Mouse (Mus musculus) heart, embryonic 16.5 days (tissue): Measurements from ENCODE around the gene Taf1. TPM values are rescaled to one million over a fixed set of nuclear protein-coding genes. Genes with fewer than 3 reads are reported as not detected.
"Not testable (repeated sequence)": the region's sequence is repeated elsewhere in the genome, so short reads cannot be mapped to it uniquely, and the experiment has no call there.

Experiments used
- ATAC-seq: fragments of 200-750 bp; cut with Nextera tagmentation; replicated peaks from 2 replicates; pipeline ENCODE4 v1.8.0; 2017; ENCODE audit warnings: moderate number of reproducible peaks; ENCODE audit not compliant: insufficient read depth, low FRiP score; ENCODE audit errors: extremely low read depth
- H3K27ac ChIP-seq: fragments of 300-500 bp; sonication (generic); 2 replicates; pipeline ENCODE4 v1.5.1; 2014; ENCODE audit warnings: mild to moderate bottlenecking, low read length, control low read depth, moderate library complexity
- H3K27me3 ChIP-seq: fragments of 300-500 bp; sonication (generic); 2 replicates; pipeline ENCODE4 v1.6.1; 2014; ENCODE audit warnings: low read length, mixed read lengths; ENCODE audit not compliant: control insufficient read depth, insufficient read depth
- H3K36me3 ChIP-seq: fragments of 300-500 bp; sonication (generic); 2 replicates; pipeline ENCODE4 v1.6.1; 2014; ENCODE audit not compliant: control insufficient read depth, insufficient read depth
- H3K4me1 ChIP-seq: fragments of 300-500 bp; sonication (generic); 2 replicates; pipeline ENCODE4 v1.6.1; 2014; ENCODE audit warnings: low read length, mixed read lengths; ENCODE audit not compliant: control insufficient read depth, insufficient read depth
- H3K4me2 ChIP-seq: fragments of 300-500 bp; sonication (generic); 2 replicates; pipeline ENCODE4 v1.6.1; 2014; ENCODE audit warnings: low read depth, mild to moderate bottlenecking, control low read depth, low read length
- H3K4me3 ChIP-seq: fragments of 300-500 bp; sonication (generic); 2 replicates; pipeline ENCODE4 v1.5.1; 2014; ENCODE audit warnings: mild to moderate bottlenecking, control low read depth, low read length
- H3K9ac ChIP-seq: fragments of 300-500 bp; sonication (generic); 2 replicates; pipeline ENCODE4 v1.6.1; 2014; ENCODE audit warnings: low read length, control low read depth
- H3K9me3 ChIP-seq: fragments of 300-500 bp; sonication (generic); replicated peaks from 2 replicates; pipeline ENCODE4 v1.6.1; 2016; ENCODE audit warnings: low read length; ENCODE audit not compliant: control insufficient read depth
- WGBS: fragments of 180-500 bp; shearing (Covaris S2); extraction: QIAGEN DNeasy Blood & Tissue Kit; methylation state at CpG from one replicate; pipeline ENCODE4 v1.1.7; 2014; 5-methylcytosine and 5-hydroxymethylcytosine counted together
- polyA plus RNA-seq: library from polyadenylated mRNA; unstranded; fragments of >200 nt; fragmentation: Nextera tagmentation; extraction: Ambion mirVana; gene quantifications from 2 replicates; pipeline ENCODE4 v1.2.1, GENCODE M21; 2015

Taf1 gene
- 6.2 and 8.0 TPM in 2 replicates for polyA plus RNA-seq

DNA sequence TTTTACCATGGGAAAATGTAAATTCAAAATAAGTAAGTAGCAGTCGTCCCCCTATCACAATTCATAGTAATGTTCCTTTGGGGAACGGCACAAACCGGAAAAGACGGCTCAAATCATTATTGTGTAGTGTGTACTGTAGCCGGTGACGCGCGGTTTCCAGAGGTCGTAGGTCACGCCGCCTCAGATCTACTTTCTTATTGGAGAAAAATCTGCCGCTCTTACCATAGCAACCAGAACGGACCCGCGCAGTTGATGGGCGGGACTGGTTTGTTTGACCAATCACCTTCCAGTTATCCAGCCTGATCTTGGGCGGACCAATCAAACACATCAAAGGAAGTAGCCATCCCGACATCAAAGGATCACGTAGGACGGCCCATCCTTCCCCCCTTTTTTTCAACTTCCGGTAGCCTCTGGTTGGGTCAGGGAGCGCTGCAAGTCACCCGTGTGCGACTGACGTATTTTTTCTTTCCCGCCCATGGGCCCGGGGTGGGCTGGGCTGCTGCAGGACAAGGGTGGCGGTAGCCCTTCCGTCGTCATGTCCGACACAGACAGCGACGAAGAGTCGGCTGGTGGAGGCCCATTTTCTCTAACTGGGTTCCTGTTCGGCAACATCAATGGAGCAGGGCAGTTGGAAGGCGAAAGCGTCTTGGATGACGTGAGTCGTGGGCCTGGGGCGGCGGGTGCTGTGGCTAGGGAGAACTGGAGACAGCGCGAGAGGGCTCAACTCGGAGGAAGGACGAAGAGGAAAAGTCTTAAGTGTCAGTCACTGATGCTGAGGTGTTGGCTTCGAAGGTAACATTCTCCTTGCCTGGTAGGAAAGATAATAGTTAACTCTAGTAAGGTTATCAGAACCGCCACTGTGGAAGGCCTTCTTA, at the start of gene Taf1:
Taf1 (plus strand) TSS at position 388 of the 875 bp plus-strand sequence.
- H3K27me3 ChIP-seq: no peaks in the 10 kb centered on the region
- H3K9ac ChIP-seq: peak within 1 kb of the TSS; percentile 79
- H3K27ac ChIP-seq: peak within 1 kb of the TSS; percentile 62
- H3K4me2 ChIP-seq: peak within 1 kb of the TSS; percentile 68
- peaks cover 3% of the 10 kb centered on the region; the same call in 1 of the 2 replicates for H3K4me1 ChIP-seq
- peak within 1 kb of the TSS; percentile 73 for H3K4me3 ChIP-seq
- WGBS: 12% methylated on average over 47 of the region's 47 CpGs
- H3K9me3 ChIP-seq: no peaks in the 10 kb centered on the region
- no peaks in the 10 kb centered on the region for H3K36me3 ChIP-seq
- ATAC-seq: peak; percentile 98

DNA sequence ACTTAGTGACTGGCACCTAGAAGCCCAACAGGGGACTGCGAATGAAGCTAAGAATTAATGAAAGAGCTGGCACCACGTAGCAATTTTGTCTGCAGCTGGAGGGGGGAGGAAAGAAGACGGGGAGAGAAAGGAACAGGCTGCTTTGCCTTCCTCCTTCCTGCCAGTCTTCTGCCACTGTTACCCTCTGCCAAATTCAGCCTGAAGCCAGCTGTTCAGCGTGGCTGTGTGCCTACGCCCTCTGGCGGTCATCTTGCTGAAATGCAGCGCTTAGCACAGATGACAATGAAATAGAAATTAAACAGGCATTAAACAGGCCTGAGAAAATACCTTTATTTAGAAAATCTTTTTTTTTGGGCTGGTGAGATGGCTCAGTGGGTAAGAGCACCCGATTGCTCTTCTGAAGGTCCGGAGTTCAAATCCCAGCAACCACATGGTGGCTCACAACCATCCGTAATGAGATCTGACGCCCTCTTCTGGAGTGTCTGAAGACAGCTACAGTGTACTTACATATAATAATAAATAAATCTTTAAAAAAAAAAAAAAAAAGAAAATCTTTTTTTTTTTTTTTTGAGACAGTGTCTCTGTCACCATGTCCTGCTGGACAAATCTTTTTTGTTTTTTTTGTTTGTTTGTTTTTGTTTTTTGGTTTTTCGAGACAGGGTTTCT, 45.9 kb upstream of the Taf1 start:
- not testable (repeated sequence) for H3K4me2 ChIP-seq, H3K9ac ChIP-seq, H3K4me3 ChIP-seq, H3K9me3 ChIP-seq, H3K27me3 ChIP-seq, H3K4me1 ChIP-seq, H3K27ac ChIP-seq, ATAC-seq, H3K36me3 ChIP-seq
- 22% methylated on average over 10 of the region's 12 CpGs for WGBS

DNA sequence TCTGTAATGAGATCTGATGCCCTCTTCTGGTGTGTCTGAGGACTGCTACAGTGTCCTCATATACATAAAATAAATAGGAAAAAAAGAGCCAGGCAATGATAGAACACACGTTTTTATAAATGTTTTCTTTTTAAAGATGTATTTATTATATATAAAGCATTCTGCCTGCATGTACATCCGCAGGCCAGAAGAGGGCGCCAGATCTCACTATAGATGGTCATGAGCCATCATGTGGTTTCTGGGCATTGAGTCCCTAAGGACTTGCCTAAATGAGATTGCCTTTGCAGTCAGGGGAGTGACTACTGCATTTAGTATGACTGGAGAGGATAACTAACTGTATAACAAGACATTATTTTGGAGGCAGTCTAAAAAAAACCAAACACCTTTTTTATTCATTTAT, 27.9 kb upstream of the Taf1 start:
- Histone ChIP-seq H3K4me3 (no peak overlapping the region), H3K36me3 (no peaks in the 10 kb centered on the region), H3K9ac (no peak overlapping the region), H3K27ac (no peak overlapping the region), H3K27me3 (no peaks in the 10 kb centered on the region), H3K9me3 (no peaks in the 10 kb centered on the region), H3K4me1 (no peaks in the 10 kb centered on the region), H3K4me2 (no peak overlapping the region)
- no peak for ATAC-seq
- 9% methylated on average over 3 of the region's 3 CpGs for WGBS

DNA sequence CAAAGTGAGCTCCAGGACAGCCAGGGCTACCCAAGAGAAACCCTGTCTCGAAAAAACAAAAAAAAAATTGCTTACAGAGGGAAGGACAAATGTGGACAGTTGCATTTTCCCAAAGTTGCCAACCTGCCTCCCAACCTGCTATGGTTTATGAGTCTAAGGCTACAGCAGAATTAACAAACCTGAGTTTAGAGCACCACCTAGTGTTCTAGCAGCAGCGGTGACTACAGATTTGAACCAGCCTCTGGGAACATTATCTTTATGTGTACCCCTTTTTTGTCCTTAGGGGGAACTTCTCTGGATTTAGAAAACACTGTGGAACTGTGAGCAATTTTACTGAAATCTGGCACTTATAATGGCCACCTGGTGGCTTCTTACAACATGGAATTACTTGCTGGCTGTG, 16.8 kb upstream of the Taf1 start:
- H3K4me3 ChIP-seq: no peak overlapping the region
- no peaks in the 10 kb centered on the region for H3K4me1 ChIP-seq
- no peak overlapping the region for H3K27ac ChIP-seq
- H3K27me3 ChIP-seq: no peaks in the 10 kb centered on the region
- WGBS: 8% methylated on average over 2 of the region's 2 CpGs
- no peaks in the 10 kb centered on the region for H3K9me3 ChIP-seq
- no peak for ATAC-seq
- no peaks in the 10 kb centered on the region for H3K36me3 ChIP-seq
- H3K9ac ChIP-seq: no peak overlapping the region
- H3K4me2 ChIP-seq: no peak overlapping the region

DNA sequence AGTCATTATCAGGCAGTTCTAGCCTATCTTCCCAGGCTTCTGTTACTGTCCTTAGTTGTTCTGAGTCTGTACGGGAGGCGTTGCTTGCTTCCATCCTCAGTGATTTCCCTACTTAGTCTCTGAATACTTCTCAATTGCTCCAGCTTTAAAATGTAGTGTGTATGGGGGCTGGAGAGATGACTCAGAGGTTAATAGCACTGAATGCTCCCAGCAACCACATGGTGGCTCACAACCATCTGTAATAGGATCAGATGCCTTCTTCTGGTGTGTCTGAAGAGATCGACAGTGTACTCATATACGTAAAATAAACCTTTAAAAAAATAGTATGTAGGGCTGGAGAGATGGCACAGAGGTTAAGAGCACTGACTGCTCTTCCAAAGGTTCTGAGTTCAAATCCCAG, 14.5 kb upstream of the Taf1 start:
- 83% methylated on average over 4 of the region's 4 CpGs for WGBS
- Histone ChIP-seq H3K27me3 (no peaks in the 10 kb centered on the region), H3K4me2 (no peak overlapping the region), H3K4me3 (no peak overlapping the region), H3K9ac (no peak overlapping the region), H3K9me3 (no peaks in the 10 kb centered on the region), H3K36me3 (no peaks in the 10 kb centered on the region), H3K4me1 (no peaks in the 10 kb centered on the region), H3K27ac (no peak overlapping the region)
- no peak for ATAC-seq

DNA sequence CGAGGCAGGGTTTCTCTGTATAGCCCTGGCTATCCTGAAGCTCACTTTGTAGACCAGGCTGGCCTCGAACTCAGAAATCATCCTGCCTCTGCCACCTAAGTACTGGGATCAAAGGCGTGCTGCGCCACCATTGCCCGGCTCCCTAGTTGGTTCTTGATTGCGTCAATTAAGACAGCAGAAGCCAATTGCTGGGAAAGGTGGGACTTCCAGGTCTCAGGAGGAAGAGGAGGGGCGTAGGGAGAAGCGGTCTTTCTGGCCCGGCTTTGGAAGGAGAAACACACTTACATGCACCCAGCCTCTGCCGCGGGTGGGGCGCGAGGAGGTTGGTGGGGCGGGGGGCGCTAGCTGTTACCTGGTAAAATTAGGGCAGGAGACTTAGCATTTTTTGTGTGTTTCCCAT, 10.5 kb upstream of the Taf1 start:
- Histone ChIP-seq H3K4me1 (no peaks in the 10 kb centered on the region), H3K9ac (no peak overlapping the region), H3K9me3 (no peaks in the 10 kb centered on the region), H3K4me2 (no peak overlapping the region), H3K4me3 (peak overlapping the region; percentile 5), H3K27ac (no peak overlapping the region), H3K36me3 (no peaks in the 10 kb centered on the region), H3K27me3 (no peaks in the 10 kb centered on the region)
- ATAC-seq: no peak
- WGBS: 76% methylated on average over 15 of the region's 15 CpGs

DNA sequence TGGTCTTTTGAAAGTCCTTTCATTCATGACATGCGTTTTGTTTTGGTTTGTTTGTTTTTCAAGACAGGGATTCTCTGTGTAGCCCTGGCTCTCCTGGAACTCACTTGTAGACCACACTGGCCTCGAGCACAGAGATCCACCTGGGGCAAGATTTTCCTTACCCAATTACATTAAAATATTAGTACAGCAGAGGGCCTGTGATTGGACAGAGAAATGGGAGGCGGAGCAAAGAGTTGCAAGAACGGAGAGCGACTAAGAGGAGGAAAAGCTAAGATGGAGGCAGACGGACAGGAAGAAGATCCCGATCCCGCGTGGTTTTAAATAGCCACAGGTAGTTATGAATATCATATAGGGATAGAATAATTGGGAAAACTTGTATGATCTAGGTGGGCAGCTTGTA, 5.2 kb upstream of the Taf1 start:
- 35% methylated on average over 9 of the region's 9 CpGs for WGBS
- H3K4me2 ChIP-seq: peak overlapping the region; percentile 38; the same call in 1 of the 2 replicates

DNA sequence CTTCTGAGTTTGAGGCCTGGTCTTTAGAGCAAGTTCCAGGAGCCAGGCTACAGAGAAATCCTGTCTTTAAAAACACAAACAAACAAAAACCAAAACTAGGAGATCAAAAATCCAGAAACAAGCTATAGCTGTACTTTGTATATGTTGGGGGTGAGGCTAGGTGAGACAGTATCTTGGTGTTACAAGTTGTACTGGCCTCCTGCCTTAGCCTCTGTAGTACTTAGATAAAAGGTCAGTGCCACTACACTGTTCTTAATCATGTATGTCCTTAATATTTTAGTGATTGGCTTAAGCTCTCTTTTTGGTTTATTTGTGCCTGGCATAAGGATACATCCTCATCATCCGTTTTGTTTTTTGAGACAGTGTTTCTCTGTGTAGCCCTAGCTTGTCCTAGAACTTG, 52.9 kb downstream of the Taf1 start:
- H3K4me2 ChIP-seq: no peak overlapping the region

More for the DNA sequence above, 5.2 kb upstream of the Taf1 start:
- Histone ChIP-seq H3K9me3 (no peaks in the 10 kb centered on the region), H3K9ac (no peak overlapping the region), H3K4me1 (no peaks in the 10 kb centered on the region), H3K27me3 (no peaks in the 10 kb centered on the region), H3K36me3 (no peaks in the 10 kb centered on the region), H3K4me3 (peak overlapping the region; percentile 37), H3K27ac (no peak overlapping the region)
- no peak for ATAC-seq

DNA sequence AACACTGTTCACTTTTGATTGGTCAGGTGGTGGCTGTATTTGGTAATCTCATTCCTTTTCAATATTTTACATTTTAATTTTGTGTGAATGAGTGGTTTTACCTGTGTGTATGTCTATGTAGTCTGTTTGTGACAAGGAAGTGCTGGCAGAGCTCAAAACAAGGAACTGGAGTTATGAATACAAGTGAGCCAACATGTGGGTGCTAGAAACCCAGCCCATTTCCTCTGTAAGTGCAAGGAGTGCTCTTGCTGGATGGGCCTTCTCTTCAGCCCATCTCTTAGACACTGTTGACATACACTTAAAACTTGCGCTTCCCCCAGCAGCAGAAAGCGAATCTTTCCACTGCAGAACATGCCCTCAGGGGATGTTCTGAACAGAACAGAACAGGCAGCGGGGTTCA, 83.6 kb downstream of the Taf1 start:
- Histone ChIP-seq H3K4me2 (no peak overlapping the region), H3K4me1 (no peaks in the 10 kb centered on the region), H3K36me3 (no peaks in the 10 kb centered on the region), H3K9ac (no peak overlapping the region), H3K27ac (no peak overlapping the region), H3K27me3 (peaks cover 14% of the 10 kb centered on the region), H3K4me3 (no peak overlapping the region), H3K9me3 (no peaks in the 10 kb centered on the region)
- no peak for ATAC-seq
- 82% methylated on average over 3 of the region's 3 CpGs for WGBS

More for the DNA sequence above, 52.9 kb downstream of the Taf1 start:
- H3K9me3 ChIP-seq: no peaks in the 10 kb centered on the region
- no peak overlapping the region for H3K4me3 ChIP-seq
- H3K36me3 ChIP-seq: peaks cover 3% of the 10 kb centered on the region; the same call in 1 of the 2 replicates
- no peaks in the 10 kb centered on the region for H3K27me3 ChIP-seq
- H3K4me1 ChIP-seq: no peaks in the 10 kb centered on the region
- H3K27ac ChIP-seq: no peak overlapping the region
- ATAC-seq: no peak
- WGBS: 82% methylated on average over 1 of the region's 1 CpGs
- H3K9ac ChIP-seq: no peak overlapping the region
